Mouse (Mus musculus): ENCODE results near the gene Gm36210.

Gm36210 gene

GRCm38 (mm10) chr7:4923586-4924364, 17.5 kb upstream of the Gm36210 start:
- intact Hi-C loops (cut with DNase I): no loop called here

- intact Hi-C loops (cut with DNase I): no loop called here
Observed at GRCm38 (mm10) chr7:4922931-4923565, 16.7 kb upstream of the Gm36210 start.

GRCm38 (mm10) chr7:4922508-4922907, 16.2 kb upstream of the Gm36210 start:
- intact Hi-C loops (cut with DNase I): no loop called here

- intact Hi-C loops (cut with DNase I): no loop called here
Observed at GRCm38 (mm10) chr7:4921824-4922482, 15.6 kb upstream of the Gm36210 start, which contains the start of gene Nat14. TSS of gene Nat14 (plus strand) at chr7:4922028.

- intact Hi-C loops (cut with DNase I): no loop called here
Observed at GRCm38 (mm10) chr7:4920976-4921823, 14.9 kb upstream of the Gm36210 start.

GRCm38 (mm10) chr7:4920496-4920895, 14.2 kb upstream of the Gm36210 start:
- intact Hi-C loops (cut with DNase I): no loop called here

- intact Hi-C loops (cut with DNase I): loop anchor here (5.0 kb wide), 1 partner anchor 53 kb away; no protein-coding TSS in a partner anchor
Observed at GRCm38 (mm10) chr7:4919971-4920370, 13.7 kb upstream of the Gm36210 start.

GRCm38 (mm10) chr7:4919096-4919495, 12.8 kb upstream of the Gm36210 start:
- intact Hi-C loops (cut with DNase I): loop anchor here (5.0 kb wide), 1 partner anchor 52 kb away; no protein-coding TSS in a partner anchor

- intact Hi-C loops (cut with DNase I): loop anchor here (5.0 kb wide), 1 partner anchor 51 kb away; no protein-coding TSS in a partner anchor
Observed at GRCm38 (mm10) chr7:4918681-4919080, 12.4 kb upstream of the Gm36210 start.

- intact Hi-C loops (cut with DNase I): loop anchor here (5.0 kb wide), 1 partner anchor 50 kb away; no protein-coding TSS in a partner anchor
Observed at GRCm38 (mm10) chr7:4917494-4917893, 11.2 kb upstream of the Gm36210 start.

- intact Hi-C loops (cut with DNase I): loop anchor here (5.0 kb wide), 1 partner anchor 49 kb away; no protein-coding TSS in a partner anchor
Observed at GRCm38 (mm10) chr7:4915669-4916416, 9.5 kb upstream of the Gm36210 start.

GRCm38 (mm10) chr7:4915007-4915665, 8.8 kb upstream of the Gm36210 start, which contains the start of gene Zfp628:
TSS of gene Zfp628 (plus strand) at chr7:4915217.
- intact Hi-C loops (cut with DNase I): loop anchor here (5.0 kb wide), 1 partner anchor 48 kb away; no protein-coding TSS in a partner anchor

GRCm38 (mm10) chr7:4912248-4912647, 5.9 kb upstream of the Gm36210 start:
- intact Hi-C loops (cut with DNase I): no loop called here

GRCm38 (mm10) chr7:4911561-4911960, 5.2 kb upstream of the Gm36210 start:
- intact Hi-C loops (cut with DNase I): no loop called here

- intact Hi-C loops (cut with DNase I): no loop called here
Observed at GRCm38 (mm10) chr7:4902404-4902803, 3.9 kb downstream of the Gm36210 start.

- intact Hi-C loops (cut with DNase I): no loop called here
Observed at GRCm38 (mm10) chr7:4901171-4901570, 5.1 kb downstream of the Gm36210 start.

- intact Hi-C loops (cut with DNase I): no loop called here
Observed at GRCm38 (mm10) chr7:4900523-4900851, 5.8 kb downstream of the Gm36210 start.

- intact Hi-C loops (cut with DNase I): no loop called here
Observed at GRCm38 (mm10) chr7:4899649-4900522, 6.4 kb downstream of the Gm36210 start.

Measured in adrenal gland (tissue).